Mouse (Mus musculus): ENCODE measurements around the gene Prkn.

Prkn gene

GRCm38 (mm10) chr17:11664610-11665345, 824.6 kb downstream of the Prkn start:
- no peak for DNase-seq

- no peak for DNase-seq
Observed at GRCm38 (mm10) chr17:11679716-11680115, 839.5 kb downstream of the Prkn start.

GRCm38 (mm10) chr17:11680456-11680855, 840.3 kb downstream of the Prkn start:
- no peak for DNase-seq

GRCm38 (mm10) chr17:11681825-11682372, 841.7 kb downstream of the Prkn start:
- DNase-seq: no peak

- DNase-seq: no peak
Observed at GRCm38 (mm10) chr17:11705005-11705404, 864.8 kb downstream of the Prkn start.

- DNase-seq: no peak
Observed at GRCm38 (mm10) chr17:11705761-11706160, 865.6 kb downstream of the Prkn start.

- DNase-seq: no peak
Observed at GRCm38 (mm10) chr17:11712066-11712465, 871.9 kb downstream of the Prkn start.

GRCm38 (mm10) chr17:11719801-11720200, 879.6 kb downstream of the Prkn start:
- DNase-seq: no peak

- DNase-seq: no peak
Observed at GRCm38 (mm10) chr17:11721906-11722305, 881.7 kb downstream of the Prkn start.

GRCm38 (mm10) chr17:11722478-11722877, 882.3 kb downstream of the Prkn start:
- DNase-seq: no peak

GRCm38 (mm10) chr17:11724135-11724534, 884.0 kb downstream of the Prkn start:
- DNase-seq: no peak

GRCm38 (mm10) chr17:11727101-11727500, 886.9 kb downstream of the Prkn start:
- no peak for DNase-seq

- no peak for DNase-seq
Observed at GRCm38 (mm10) chr17:11728294-11728693, 888.1 kb downstream of the Prkn start.

- no peak for DNase-seq
Observed at GRCm38 (mm10) chr17:11730656-11731594, 890.7 kb downstream of the Prkn start.

GRCm38 (mm10) chr17:11735158-11735877, 895.1 kb downstream of the Prkn start:
- no peak for DNase-seq

- no peak for DNase-seq
Observed at GRCm38 (mm10) chr17:11736531-11736930, 896.3 kb downstream of the Prkn start.

- no peak for DNase-seq
Observed at GRCm38 (mm10) chr17:11737905-11738304, 897.7 kb downstream of the Prkn start.

- DNase-seq: no peak
Observed at GRCm38 (mm10) chr17:11740716-11741115, 900.5 kb downstream of the Prkn start.

GRCm38 (mm10) chr17:11741161-11741560, 901.0 kb downstream of the Prkn start:
- DNase-seq: no peak

- DNase-seq: no peak
Observed at GRCm38 (mm10) chr17:11751251-11751650, 911.1 kb downstream of the Prkn start.

- DNase-seq: no peak
Observed at GRCm38 (mm10) chr17:11752686-11753085, 912.5 kb downstream of the Prkn start.

GRCm38 (mm10) chr17:11765117-11765516, 924.9 kb downstream of the Prkn start:
- DNase-seq: no peak

- no peak for DNase-seq
Observed at GRCm38 (mm10) chr17:11765581-11765980, 925.4 kb downstream of the Prkn start.

Measured in right cerebral cortex, postnatal 4 days (tissue).